Mouse (Mus musculus) liver, embryonic 11.5 days (tissue): ENCODE data around the gene Plac9a. TPM values are rescaled to one million over a fixed set of nuclear protein-coding genes. Genes with fewer than 3 reads are reported as not detected.
A peak's percentile ranks its signal among the peaks of the same experiment; 100 is the strongest.
"Not testable (repeated sequence)": the region's sequence is repeated elsewhere in the genome, so short reads cannot be mapped to it uniquely, and the experiment has no call there.

Source experiments
- ATAC-seq: fragments of 200-750 bp; cut with Nextera tagmentation; replicated peaks from 2 replicates; pipeline ENCODE4 v1.8.0; 2017; ENCODE audit warnings: moderate number of reproducible peaks, mild to moderate bottlenecking, moderate TSS enrichment, moderate library complexity; ENCODE audit not compliant: low FRiP score
- DNase-seq: peaks from one replicate; pipeline ENCODE4 v3.0.0-alpha.2; 2017; ENCODE audit warnings: low spot score
- H3K27ac ChIP-seq: fragments of 300-500 bp; sonication (generic); 2 replicates; pipeline ENCODE4 v1.5.1; 2014; ENCODE audit warnings: mild to moderate bottlenecking, low read depth, low read length, control low read depth
- H3K27me3 ChIP-seq: fragments of 300-500 bp; sonication (generic); replicated peaks from 2 replicates; pipeline ENCODE4 v1.6.1; 2014; ENCODE audit warnings: low read length, mixed read lengths; ENCODE audit not compliant: control insufficient read depth, insufficient read depth
- H3K36me3 ChIP-seq: fragments of 300-500 bp; sonication (generic); 2 replicates; pipeline ENCODE4 v1.6.1; 2014; ENCODE audit warnings: mild to moderate bottlenecking, low read length, moderate library complexity, mixed read lengths; ENCODE audit not compliant: control insufficient read depth, insufficient read depth
- H3K4me1 ChIP-seq: fragments of 300-500 bp; sonication (generic); replicated peaks from 2 replicates; pipeline ENCODE4 v1.6.1; 2014; ENCODE audit warnings: low read length, mixed read lengths; ENCODE audit not compliant: control insufficient read depth, insufficient read depth
- H3K4me2 ChIP-seq: fragments of 300-500 bp; sonication (generic); 2 replicates; pipeline ENCODE4 v1.6.1; 2014; ENCODE audit warnings: mild to moderate bottlenecking, control low read depth, moderate library complexity
- H3K4me3 ChIP-seq: fragments of 300-500 bp; sonication (generic); 2 replicates; pipeline ENCODE4 v1.5.1; 2014; ENCODE audit warnings: low read depth, low read length, control low read depth
- H3K9ac ChIP-seq: fragments of 300-500 bp; sonication (generic); 2 replicates; pipeline ENCODE4 v1.6.1; 2014; ENCODE audit warnings: low read depth, low read length, control low read depth
- H3K9me3 ChIP-seq: fragments of 300-500 bp; sonication (generic); 2 replicates; pipeline ENCODE4 v1.6.1; 2016; ENCODE audit warnings: low read length, inconsistent platforms, mixed read lengths; ENCODE audit not compliant: control insufficient read depth
- WGBS: fragments of 180-500 bp; shearing (Covaris S2); extraction: QIAGEN DNeasy Blood & Tissue Kit; methylation state at CpG from one replicate; pipeline ENCODE4 v1.1.7; 2014; 5-methylcytosine and 5-hydroxymethylcytosine counted together
- polyA plus RNA-seq: library from polyadenylated mRNA; unstranded; fragments of >200 nt; fragmentation: Nextera tagmentation; extraction: Ambion mirVana; gene quantifications from 2 replicates; pipeline ENCODE4 v1.2.1, GENCODE M21; 2014

Gene Plac9a
- polyA plus RNA-seq, 1 experiment from 2014 or later = not detected

DNA sequence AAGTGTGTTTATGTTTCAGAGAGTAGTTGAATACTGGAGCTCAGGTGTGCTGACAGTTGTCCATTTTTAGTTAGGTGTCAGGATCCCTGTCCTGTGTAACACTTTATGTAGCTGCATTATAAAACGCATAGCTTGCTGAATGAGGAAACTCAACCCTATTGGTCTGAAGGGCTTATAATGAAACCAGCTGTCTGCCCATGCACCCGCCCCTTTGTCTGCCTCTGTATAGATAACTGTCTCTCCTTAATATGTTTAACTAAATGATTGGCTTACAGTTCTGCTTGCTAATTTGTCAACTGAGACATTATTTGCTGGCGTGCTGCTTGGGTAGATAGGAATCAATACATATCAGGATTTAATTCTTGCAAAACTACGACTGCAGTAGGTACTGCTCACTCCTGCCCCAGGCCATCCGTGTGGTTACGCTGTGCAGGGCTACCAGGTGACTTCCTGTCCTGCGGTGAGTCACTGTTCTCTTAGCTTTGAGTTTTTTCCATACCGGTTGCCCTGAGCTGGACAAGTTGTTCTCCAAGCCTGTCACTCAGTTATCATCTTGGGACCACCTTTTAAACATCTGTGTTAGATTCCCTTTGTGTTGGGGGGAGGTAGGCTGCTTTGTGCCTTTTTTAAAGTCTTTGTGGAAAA lies 47.5 kb downstream of the Plac9a start:
- Histone ChIP-seq H3K9me3 (no peaks in the 10 kb centered on the region), H3K27ac (no peak overlapping the region), H3K4me1 (peaks cover 25% of the 10 kb centered on the region), H3K9ac (no peak overlapping the region), H3K4me3 (no peak overlapping the region), H3K36me3 (no peaks in the 10 kb centered on the region), H3K4me2 (no peak overlapping the region), H3K27me3 (no peaks in the 10 kb centered on the region)
- ATAC-seq (peak; percentile 45; the same call in 1 of the 2 replicates), DNase-seq (no peak)
- 45% methylated on average over 8 of the region's 8 CpGs for WGBS

- no peaks in the 10 kb centered on the region for H3K27me3 ChIP-seq
- H3K4me2 ChIP-seq = no peak overlapping the region
- no peak overlapping the region for H3K27ac ChIP-seq
- H3K4me1 ChIP-seq = peaks cover 25% of the 10 kb centered on the region
- 80% methylated on average over 16 of the region's 16 CpGs for WGBS
- no peak overlapping the region for H3K4me3 ChIP-seq
- H3K9ac ChIP-seq = no peak overlapping the region
- H3K36me3 ChIP-seq = no peaks in the 10 kb centered on the region
- H3K9me3 ChIP-seq = no peaks in the 10 kb centered on the region
- DNase-seq = no peak
- no peak for ATAC-seq
Measured at GRCm38 (mm10) chr14:25853717-25854452, 49.0 kb downstream of the Plac9a start.

DNA sequence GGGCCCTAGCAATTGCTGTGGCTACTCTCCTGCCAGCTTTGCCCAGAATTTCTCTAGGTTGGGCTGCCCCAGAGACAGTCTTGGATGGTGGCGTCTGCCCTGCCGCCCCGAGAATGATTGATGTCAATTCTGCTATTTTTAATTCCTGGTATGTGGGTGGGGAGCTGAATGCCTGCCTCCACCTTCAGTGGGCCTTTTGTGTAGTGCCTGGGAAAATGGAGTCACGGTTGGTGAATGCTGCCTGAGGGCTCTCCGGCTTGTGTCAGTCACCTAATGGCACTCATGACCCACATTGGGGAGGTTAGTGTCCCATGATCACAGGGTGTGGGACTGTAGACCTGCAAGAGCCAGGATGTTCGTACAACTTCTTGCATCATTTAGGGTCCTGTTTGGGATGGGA lies 49.6 kb downstream of the Plac9a start:
- ATAC-seq = no peak
- no peak for DNase-seq
- no peak overlapping the region for H3K4me3 ChIP-seq
- no peaks in the 10 kb centered on the region for H3K36me3 ChIP-seq
- no peaks in the 10 kb centered on the region for H3K9me3 ChIP-seq
- no peak overlapping the region for H3K9ac ChIP-seq
- peaks cover 24% of the 10 kb centered on the region for H3K4me1 ChIP-seq
- no peak overlapping the region for H3K27ac ChIP-seq
- H3K4me2 ChIP-seq = no peak overlapping the region
- no peaks in the 10 kb centered on the region for H3K27me3 ChIP-seq
- 81% methylated on average over 6 of the region's 6 CpGs for WGBS

- H3K4me2 ChIP-seq = no peak overlapping the region
- no peak overlapping the region for H3K9ac ChIP-seq
- 85% methylated on average over 11 of the region's 11 CpGs for whole genome bisulfite sequencing
- H3K4me1 ChIP-seq = peaks cover 16% of the 10 kb centered on the region
- no peaks in the 10 kb centered on the region for H3K27me3 ChIP-seq
- H3K9me3 ChIP-seq = no peaks in the 10 kb centered on the region
- no peak for DNase-seq
- H3K36me3 ChIP-seq = no peaks in the 10 kb centered on the region
- no peak for ATAC-seq
- no peak overlapping the region for H3K4me3 ChIP-seq
- no peak overlapping the region for H3K27ac ChIP-seq
Measured at GRCm38 (mm10) chr14:25852121-25852561, 50.8 kb downstream of the Plac9a start.

GRCm38 (mm10) chr14:25851189-25851588 lies 51.7 kb downstream of the Plac9a start:
- Histone ChIP-seq H3K9me3 (no peaks in the 10 kb centered on the region), H3K36me3 (no peaks in the 10 kb centered on the region), H3K27me3 (no peaks in the 10 kb centered on the region), H3K4me2 (no peak overlapping the region), H3K4me3 (no peak overlapping the region), H3K27ac (no peak overlapping the region), H3K4me1 (peaks cover 15% of the 10 kb centered on the region; the same call in 1 of the 2 replicates), H3K9ac (no peak overlapping the region)
- ATAC-seq (no peak), DNase-seq (no peak)
- WGBS = 77% methylated on average over 6 of the region's 6 CpGs

DNA sequence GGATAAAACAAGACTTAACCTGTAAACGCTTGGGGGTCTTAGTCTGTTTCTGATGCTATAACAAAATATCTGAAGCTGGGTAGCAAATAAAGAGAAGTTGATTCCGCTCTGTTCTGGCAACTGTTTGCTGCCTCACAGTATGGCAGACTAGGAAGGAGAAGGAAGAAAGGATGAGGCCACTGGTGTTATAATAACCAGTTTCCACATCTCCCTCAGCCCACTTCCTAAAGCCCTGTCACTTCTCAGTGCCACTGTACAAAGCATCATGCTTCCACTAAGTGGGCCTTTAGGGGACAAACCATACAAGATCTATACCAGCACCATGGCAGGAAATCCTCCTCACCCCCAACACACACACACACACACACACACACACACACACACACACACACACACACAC lies 52.5 kb downstream of the Plac9a start:
- no peak overlapping the region for H3K4me3 ChIP-seq
- H3K4me2 ChIP-seq = no peak overlapping the region
- no peaks in the 10 kb centered on the region for H3K36me3 ChIP-seq
- no peaks in the 10 kb centered on the region for H3K9me3 ChIP-seq
- H3K27me3 ChIP-seq = no peaks in the 10 kb centered on the region
- no peak overlapping the region for H3K27ac ChIP-seq
- 94% methylated on average over 2 of the region's 2 CpGs for WGBS
- ATAC-seq (no peak), DNase-seq (no peak)
- peaks cover 14% of the 10 kb centered on the region; the same call in 1 of the 2 replicates for H3K4me1 ChIP-seq
- no peak overlapping the region for H3K9ac ChIP-seq

GRCm38 (mm10) chr14:25848708-25849107 lies 54.2 kb downstream of the Plac9a start:
- H3K36me3 ChIP-seq, H3K9ac ChIP-seq, H3K4me2 ChIP-seq, ATAC-seq, H3K9me3 ChIP-seq, H3K27ac ChIP-seq, H3K27me3 ChIP-seq, H3K4me1 ChIP-seq, DNase-seq, H3K4me3 ChIP-seq: not testable (repeated sequence)
- 90% methylated on average over 3 of the region's 4 CpGs for WGBS

- DNase-seq = no peak
- H3K36me3 ChIP-seq = no peaks in the 10 kb centered on the region
- no peak for ATAC-seq
- no peak overlapping the region for H3K4me3 ChIP-seq
- no peaks in the 10 kb centered on the region for H3K27me3 ChIP-seq
- no peaks in the 10 kb centered on the region for H3K9me3 ChIP-seq
- H3K9ac ChIP-seq = no peak overlapping the region
- 84% methylated on average over 6 of the region's 6 CpGs for WGBS
- H3K4me1 ChIP-seq = peaks cover 10% of the 10 kb centered on the region; the same call in 1 of the 2 replicates
- H3K27ac ChIP-seq = no peak overlapping the region
- H3K4me2 ChIP-seq = no peak overlapping the region
Measured at GRCm38 (mm10) chr14:25848237-25848636, 54.7 kb downstream of the Plac9a start.

DNA sequence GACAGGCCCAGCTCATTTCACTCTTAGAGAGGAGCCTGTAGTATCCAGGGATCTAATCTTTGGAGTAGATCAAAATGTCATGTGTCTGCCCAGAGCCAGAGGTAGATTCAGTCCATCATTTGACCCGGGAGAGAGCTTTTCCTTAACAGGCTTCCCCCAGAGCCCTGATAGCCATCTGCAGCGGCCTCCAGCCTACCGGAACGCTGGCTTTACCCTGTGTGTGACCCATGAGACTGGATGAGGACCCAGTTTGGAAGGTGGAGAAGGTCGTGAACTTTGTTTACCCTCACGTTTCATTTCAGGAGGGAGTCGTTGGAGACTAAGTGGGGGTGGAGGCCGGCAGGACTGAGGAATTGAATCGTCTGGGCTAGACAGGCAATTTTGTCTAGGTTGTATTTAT lies 55.2 kb downstream of the Plac9a start:
- H3K4me3 ChIP-seq = no peak overlapping the region
- H3K9me3 ChIP-seq = no peaks in the 10 kb centered on the region
- DNase-seq (no peak), ATAC-seq (no peak)
- no peak overlapping the region for H3K27ac ChIP-seq
- H3K36me3 ChIP-seq = no peaks in the 10 kb centered on the region
- peaks cover 12% of the 10 kb centered on the region; the same call in 1 of the 2 replicates for H3K4me1 ChIP-seq
- H3K4me2 ChIP-seq = no peak overlapping the region
- H3K27me3 ChIP-seq = peaks cover 5% of the 10 kb centered on the region; the same call in 1 of the 2 replicates
- no peak overlapping the region for H3K9ac ChIP-seq
- WGBS = 32% methylated on average over 9 of the region's 9 CpGs
